Mouse (Mus musculus) urinary bladder, postnatal 25 days (tissue): ENCODE measurements around the gene Epb41.

ENCODE experiments used
- DNase-seq: peaks from one replicate; pipeline ENCODE4 v3.0.0; 2022; ENCODE audit warnings: low spot score

The Epb41 gene

DNA sequence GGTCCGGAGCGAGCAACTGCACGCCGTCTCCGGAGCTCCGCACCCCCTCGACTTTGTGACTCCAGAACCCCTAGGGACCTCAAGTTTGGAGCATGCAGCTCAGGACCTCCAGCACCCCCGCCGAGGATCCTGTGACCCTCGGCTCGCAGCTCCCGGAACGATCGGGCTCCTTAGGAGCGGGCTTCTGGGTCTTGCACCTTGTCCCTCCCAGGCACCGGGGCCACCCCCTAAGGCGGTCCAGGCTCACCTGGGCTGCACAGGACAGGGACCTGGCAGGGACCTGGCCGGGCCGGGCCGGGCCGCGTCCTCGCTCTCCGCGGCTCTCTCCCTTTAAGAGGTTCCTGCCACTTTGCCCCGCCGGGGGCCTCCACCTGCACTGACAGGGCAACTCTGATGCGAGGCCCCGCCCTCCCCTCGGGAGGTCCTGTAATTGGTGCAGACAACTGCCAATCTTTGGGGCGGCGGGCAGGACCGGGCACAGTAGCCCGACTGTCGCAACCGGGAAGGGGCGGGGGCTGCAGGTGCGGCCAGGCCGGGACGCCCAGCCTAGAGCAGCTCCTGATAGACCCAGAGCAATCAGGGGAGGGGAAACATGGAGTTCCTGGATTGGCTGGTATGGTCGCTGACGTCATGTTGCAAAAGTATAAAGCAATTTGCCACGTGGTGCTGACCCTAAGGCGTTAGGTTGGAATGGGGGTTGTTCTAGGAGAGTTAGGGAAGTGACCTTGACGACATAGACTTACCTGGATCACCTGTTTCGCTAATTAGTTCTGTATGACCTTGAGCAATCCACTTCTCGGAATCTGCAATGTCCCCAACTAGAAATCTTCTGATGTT lies at the start of gene Epb41:
TSS of gene Epb41 (minus strand) at position 389 of the 837 bp plus-strand sequence.
- DNase-seq = peak; percentile 97

DNA sequence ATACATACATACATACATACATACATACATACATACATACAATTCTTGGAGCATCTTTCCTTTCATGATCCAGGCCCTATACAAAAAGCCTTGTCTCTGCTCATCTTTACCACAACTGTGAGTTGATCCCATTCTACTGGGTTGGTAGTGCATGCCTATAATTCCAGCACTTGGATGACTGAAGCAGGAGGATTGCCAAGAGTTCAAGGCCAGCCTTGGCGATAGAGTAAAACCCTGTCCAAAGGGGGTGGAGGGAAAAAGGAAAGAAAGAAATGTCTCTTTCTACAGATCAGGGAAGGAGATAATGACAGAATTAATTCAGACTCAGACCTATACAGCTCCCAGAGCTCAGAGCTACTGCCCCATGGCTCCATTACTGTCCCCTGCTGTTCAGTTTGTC lies 48.0 kb upstream of the Epb41 start:
- DNase-seq = no peak

GRCm38 (mm10) chr4:132121674-132122073 lies 46.6 kb upstream of the Epb41 start:
- no peak for DNase-seq

DNA sequence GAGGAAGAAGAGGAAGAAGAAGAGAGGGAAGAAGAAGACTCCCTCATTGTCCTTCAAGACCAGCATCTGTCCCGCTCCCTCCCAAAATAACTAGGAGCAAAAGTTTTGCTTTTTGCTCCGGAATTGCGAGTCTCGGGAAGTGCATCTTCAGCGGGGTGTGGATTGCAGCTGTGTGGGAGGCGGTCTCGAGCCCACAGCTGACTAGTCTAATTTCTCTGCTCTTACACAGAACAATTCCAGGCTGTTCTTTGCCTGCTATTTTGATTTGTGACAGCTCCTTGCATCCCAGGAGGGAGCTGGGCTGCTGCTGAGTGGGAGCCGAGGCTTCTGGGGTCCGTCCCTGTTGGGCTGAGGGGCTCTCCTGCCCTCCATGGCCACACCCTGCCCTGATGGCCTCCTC lies 44.4 kb upstream of the Epb41 start:
- no peak for DNase-seq

GRCm38 (mm10) chr4:132116315-132116714 lies 41.2 kb upstream of the Epb41 start:
- no peak for DNase-seq

- no peak for DNase-seq
These were observed 38.4 kb upstream of the Epb41 start for GRCm38 (mm10) chr4:132113411-132114095.

DNA sequence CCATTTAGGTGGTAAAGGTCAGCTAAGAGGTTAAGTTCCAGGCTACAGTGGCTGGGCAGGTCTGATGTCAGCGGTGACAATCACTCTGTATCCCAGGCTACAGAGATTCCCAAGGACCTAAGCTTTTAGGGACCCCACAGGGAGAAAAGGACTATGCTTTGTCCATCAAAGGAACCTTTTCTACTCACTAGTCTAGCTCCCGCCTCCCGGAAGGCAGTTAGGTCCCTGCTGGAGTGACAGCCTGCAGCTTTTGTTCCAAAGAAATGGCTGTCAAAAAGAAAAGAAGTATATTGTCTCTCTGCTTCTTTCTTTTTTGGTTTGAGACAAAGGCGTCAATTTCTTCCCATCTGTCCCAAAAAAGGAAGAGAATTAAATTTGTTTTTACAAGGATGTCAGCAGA lies 36.1 kb upstream of the Epb41 start:
- no peak for DNase-seq

- DNase-seq = no peak
These were observed 33.1 kb upstream of the Epb41 start for GRCm38 (mm10) chr4:132108221-132108620.

DNA sequence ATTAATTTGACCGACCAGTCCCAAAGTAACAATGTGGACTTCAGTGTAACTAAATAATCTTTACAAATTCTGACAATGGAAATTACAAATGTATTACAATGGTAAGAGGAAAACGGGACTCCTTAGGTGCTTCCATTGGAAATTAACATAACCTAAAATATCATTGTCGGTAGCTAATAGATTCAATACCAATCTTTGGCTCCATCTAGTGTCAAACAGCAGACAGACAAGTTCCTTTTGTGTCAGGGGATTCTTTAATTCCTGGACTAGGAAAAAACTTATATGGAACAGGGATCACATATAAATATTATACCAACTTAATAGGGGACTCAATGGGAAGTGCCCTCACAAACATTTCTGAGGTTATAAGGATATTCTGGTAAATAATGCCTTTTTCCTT lies 26.0 kb upstream of the Epb41 start:
- DNase-seq = no peak

DNA sequence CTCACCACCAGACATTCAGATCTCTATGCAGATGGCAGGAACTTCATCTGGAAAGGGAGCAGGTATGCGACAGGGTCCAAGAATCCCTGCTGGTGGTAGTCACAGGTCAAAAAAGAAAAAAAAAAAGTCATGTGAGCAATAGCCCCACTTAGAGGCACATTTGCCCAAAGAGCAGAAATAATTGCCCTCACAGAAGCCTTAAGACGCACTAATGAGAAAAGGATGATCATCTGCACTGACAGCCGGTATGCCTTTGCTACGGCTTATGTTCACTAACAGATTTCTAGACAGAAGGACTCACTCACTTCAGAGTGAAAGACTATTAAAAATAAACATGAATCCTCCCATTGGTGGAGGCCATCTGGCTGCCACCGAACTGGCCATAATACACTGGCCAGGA lies 24.4 kb upstream of the Epb41 start:
- DNase-seq = no peak

DNA sequence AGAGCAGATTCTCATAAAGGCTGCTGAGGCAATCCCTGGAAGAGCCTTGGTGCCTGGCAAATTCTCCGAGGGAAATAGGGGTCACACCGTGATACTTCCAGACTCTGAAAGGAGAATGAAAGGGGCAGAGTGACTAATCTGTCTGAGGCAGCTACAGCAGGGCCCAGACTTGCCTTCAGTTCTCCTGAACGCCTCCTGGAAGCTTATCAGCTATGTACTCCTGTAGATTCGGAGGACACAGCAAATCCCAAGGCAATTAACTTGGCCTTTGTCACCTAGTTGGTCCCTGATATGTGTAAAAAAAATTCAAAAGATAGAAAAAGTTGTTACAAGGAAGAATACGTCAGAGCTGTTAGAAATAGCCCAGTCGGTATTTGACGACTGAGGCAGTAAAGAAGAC lies 19.9 kb upstream of the Epb41 start:
- DNase-seq = no peak

DNA sequence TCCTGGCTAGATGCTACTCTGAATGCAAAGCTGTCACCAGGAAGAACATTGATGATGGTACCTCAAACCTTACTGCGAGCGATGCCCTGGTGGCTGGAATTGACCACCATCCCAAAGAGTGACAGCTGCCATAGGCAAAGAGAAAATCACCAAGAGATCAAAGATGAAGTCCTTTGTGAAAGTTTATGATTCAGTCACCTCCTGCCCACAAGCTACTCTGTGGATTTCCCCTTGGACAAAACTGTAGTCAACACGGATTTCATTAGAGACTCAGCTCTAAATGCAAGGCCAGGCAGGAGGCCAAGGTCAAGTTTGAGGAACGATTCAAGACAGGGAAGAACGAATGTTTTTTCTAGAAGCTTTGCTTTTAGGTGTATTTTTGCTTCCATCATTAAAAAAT lies 18.8 kb upstream of the Epb41 start:
- DNase-seq = no peak

GRCm38 (mm10) chr4:132093136-132093535 lies 18.0 kb upstream of the Epb41 start:
- no peak for DNase-seq

- peak; percentile 50 for DNase-seq
These were observed 13.8 kb upstream of the Epb41 start for GRCm38 (mm10) chr4:132088921-132089320.

GRCm38 (mm10) chr4:132085114-132085513 lies 10.0 kb upstream of the Epb41 start:
- DNase-seq = no peak

- no peak for DNase-seq
These were observed 5.4 kb upstream of the Epb41 start for GRCm38 (mm10) chr4:132080492-132080983.

DNA sequence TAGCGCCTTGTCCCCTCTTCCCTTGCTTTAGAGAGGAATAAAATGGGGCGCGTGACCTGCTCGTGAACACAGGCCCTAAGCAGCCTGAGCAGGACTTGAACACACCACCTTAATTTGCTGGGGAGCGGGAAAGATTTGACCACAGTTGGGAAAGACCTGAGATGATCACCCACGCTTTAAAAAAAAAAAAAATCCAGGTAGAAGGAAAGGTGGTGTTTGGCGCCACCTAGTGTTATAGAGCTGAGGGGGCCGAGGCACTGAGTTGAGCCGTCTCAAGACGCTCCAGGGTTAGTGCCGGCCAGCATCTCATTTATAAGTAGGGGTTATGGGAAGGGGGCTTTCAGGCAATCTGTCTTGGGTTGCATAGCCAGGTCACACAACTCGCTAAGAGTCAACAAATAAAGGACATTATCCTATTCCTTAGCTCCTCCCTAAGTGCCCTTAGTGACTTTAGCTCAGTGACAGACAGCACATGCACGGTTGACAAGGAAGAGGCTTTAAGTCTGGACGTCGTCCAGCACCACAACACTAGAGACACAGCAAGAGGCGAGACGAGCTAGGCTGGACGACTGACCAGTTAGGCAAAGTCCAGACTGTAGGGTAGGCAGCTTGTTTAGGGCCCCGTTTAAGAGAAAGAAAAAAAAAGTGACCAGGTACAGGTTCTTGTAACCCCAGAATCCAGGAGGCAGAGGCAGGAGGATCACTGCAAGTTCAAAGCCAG lies 4.6 kb upstream of the Epb41 start:
- peak; percentile 63 for DNase-seq

GRCm38 (mm10) chr4:132078296-132078714 lies 3.2 kb upstream of the Epb41 start:
- no peak for DNase-seq

DNA sequence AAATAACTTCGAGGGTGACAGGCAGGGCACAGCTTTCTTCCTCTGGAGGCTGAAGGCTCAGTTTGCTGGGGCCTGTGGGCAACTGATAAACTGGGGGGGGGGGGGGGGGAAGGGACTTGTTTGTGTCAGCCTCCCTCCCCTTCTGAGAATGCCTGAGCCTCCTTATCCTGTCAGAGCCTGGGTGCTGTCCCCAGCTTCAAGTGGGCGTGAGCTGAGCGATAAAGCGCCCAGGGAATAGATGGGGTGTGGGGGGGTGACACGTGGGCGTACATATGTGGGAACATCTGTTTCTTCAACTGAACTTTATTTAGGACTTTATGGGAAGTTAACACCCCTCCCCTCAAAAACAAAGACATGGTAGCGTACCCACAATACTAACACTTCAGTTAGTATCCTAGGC lies 2.3 kb upstream of the Epb41 start:
- no peak for DNase-seq

GRCm38 (mm10) chr4:132076480-132077405 lies 1.6 kb upstream of the Epb41 start:
- DNase-seq = no peak

DNA sequence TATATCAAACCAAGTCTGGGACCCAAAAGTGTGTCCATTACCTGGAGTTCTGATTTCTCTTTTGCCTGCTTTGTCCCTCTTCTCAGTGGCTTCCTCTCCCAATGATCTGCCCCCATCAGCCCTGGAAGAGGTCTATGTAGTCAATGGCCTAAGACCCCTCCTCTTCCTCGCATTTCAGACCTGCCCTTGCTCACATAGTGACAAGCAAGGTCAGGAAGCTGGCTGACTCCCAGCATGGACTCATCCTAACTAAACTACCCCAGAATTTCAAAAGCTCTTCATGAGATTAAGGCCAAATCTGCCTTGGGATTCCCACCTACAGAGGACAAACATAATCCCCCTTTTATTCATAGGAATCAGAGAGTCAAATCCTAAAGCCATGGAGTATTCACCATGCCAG lies 675 bp upstream of the Epb41 start:
- no peak for DNase-seq
